Mouse (Mus musculus): ENCODE results near the gene Cnksr3. TPM values are rescaled to one million over a fixed set of nuclear protein-coding genes. Genes with fewer than 3 reads are reported as not detected.

The Cnksr3 gene
- total and polyA plus RNA-seq, 3 experiments = not detected

- Histone ChIP-seq H3K27me3 (ENCODE audit: control insufficient read depth in 1 of 2, insufficient read depth in 2 of 2, low read length in 2 of 2) (no peaks in the 10 kb centered on the region), H3K36me3 (ENCODE audit: control insufficient read depth in 1 of 2, insufficient read depth in 2 of 2, low read length in 2 of 2) (no peaks in the 10 kb centered on the region), H3K9ac (ENCODE audit: control insufficient read depth, low read depth, low read length, poor library complexity, severe bottlenecking) (no peak overlapping the region), H3K79me2 (ENCODE audit: control insufficient read depth, insufficient read depth, low read length, poor library complexity) (no peaks in the 10 kb centered on the region), H3K4me1 (ENCODE audit: control insufficient read depth in 1 of 2, insufficient read depth in 2 of 2, low read length in 2 of 2) (no peaks in the 10 kb centered on the region), H3K27ac (ENCODE audit: control insufficient read depth, low read depth, low read length) (no peak overlapping the region), H3K4me3 (ENCODE audit: control insufficient read depth in 1 of 2, insufficient read depth in 1 of 2, low read depth in 2 of 2, low read length in 2 of 2) (no peak overlapping the region), H3K9me3 (replicated peaks; ENCODE audit: insufficient read depth, low read length) (no peaks in the 10 kb centered on the region)
- TF ChIP-seq ELF1 (IDR thresholded peaks at IDR 0.05; ENCODE audit: low read depth, low read length) (no peak), UBTF (IDR thresholded peaks at IDR 0.05; ENCODE audit: borderline replicate concordance, insufficient read depth, low read depth, low read length) (no peak), MYB (IDR thresholded peaks at IDR 0.05; ENCODE audit: low read depth, low read length) (no peak), MAX (IDR thresholded peaks at IDR 0.05; ENCODE audit: low read length) (no peak), MXI1 (IDR thresholded peaks at IDR 0.05; ENCODE audit: low read depth, low read length) (no peak), MYC (IDR thresholded peaks at IDR 0.05; ENCODE audit: low read depth, low read length) (no peak)
- no peak for DNase-seq (ENCODE audit: low read depth, low spot score)
These were observed 94.3 kb downstream of the Cnksr3 start for GRCm38 (mm10) chr10:7117785-7118184.

DNA sequence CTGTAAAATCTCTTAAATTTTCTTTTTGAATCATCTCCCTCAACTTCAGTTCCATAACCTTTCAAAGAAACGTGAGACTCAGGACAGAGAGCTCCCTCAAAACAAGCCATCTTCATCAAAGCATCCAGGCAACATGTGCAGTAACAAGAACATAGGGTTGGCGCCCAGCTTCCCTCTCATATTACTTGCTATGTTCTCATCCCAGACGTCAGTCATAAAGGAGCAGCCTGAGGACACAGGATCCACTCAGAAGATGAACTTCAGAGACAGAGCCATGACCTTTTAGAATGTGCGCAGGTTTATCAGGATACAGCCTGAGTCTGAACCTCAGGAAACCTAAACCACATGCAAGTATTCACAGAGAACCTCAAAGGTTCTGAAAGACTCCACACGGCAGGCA is 97.2 kb downstream of the Cnksr3 start:
- Histone ChIP-seq H3K27ac (ENCODE audit: control insufficient read depth, low read depth, low read length) (no peak overlapping the region), H3K9me3 (replicated peaks; ENCODE audit: insufficient read depth, low read length) (no peaks in the 10 kb centered on the region), H3K27me3 (ENCODE audit: control insufficient read depth in 1 of 2, insufficient read depth in 2 of 2, low read length in 2 of 2) (no peaks in the 10 kb centered on the region), H3K36me3 (ENCODE audit: control insufficient read depth in 1 of 2, insufficient read depth in 2 of 2, low read length in 2 of 2) (no peaks in the 10 kb centered on the region), H3K9ac (ENCODE audit: control insufficient read depth, low read depth, low read length, poor library complexity, severe bottlenecking) (no peak overlapping the region), H3K79me2 (ENCODE audit: control insufficient read depth, insufficient read depth, low read length, poor library complexity) (no peaks in the 10 kb centered on the region), H3K4me3 (ENCODE audit: control insufficient read depth in 1 of 2, insufficient read depth in 1 of 2, low read depth in 2 of 2, low read length in 2 of 2) (no peak overlapping the region), H3K4me1 (ENCODE audit: control insufficient read depth in 1 of 2, insufficient read depth in 2 of 2, low read length in 2 of 2) (no peaks in the 10 kb centered on the region)
- TF ChIP-seq POLR2AphosphoS5 (IDR thresholded peaks at IDR 0.05; ENCODE audit: borderline replicate concordance, low read depth, low read length) (no peak), HCFC1 (IDR thresholded peaks at IDR 0.05; ENCODE audit: low read depth, low read length) (no peak), MYC (IDR thresholded peaks at IDR 0.05; ENCODE audit: low read depth, low read length) (no peak), MAZ (IDR thresholded peaks at IDR 0.05; ENCODE audit: low read depth, low read length) (no peak), MAX (IDR thresholded peaks at IDR 0.05; ENCODE audit: low read length) (no peak), JUND (IDR thresholded peaks at IDR 0.05; ENCODE audit: low read depth, low read length) (no peak), ETS1 (IDR thresholded peaks at IDR 0.05; ENCODE audit: low read depth, low read length) (no peak), RAD21 (IDR thresholded peaks at IDR 0.05; ENCODE audit: low read depth, low read length) (no peak), NELFE (IDR thresholded peaks at IDR 0.05; ENCODE audit: low read depth, low read length) (no peak), CHD2 (IDR thresholded peaks at IDR 0.05; ENCODE audit: low read length) (no peak)
- DNase-seq (ENCODE audit: low read depth, low spot score) = no peak

DNA sequence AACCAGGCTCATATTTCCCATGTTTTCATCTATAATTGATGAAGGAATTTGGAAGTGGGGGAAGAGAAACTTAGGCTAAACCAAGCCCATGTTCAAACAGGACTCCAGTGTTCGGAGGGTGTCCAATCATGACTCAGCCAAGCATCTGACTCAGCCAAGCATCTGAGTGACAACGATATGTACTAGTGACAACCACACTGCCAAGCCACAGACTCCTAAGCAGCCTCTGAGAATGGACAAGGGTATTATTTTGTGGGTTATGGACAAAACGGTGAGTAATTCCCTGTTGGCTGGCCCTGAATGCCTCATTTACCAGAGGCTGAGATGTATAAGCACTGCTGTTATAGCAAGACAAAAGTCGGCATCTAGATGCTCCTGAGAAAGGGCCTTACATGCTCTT is 98.3 kb downstream of the Cnksr3 start:
- Histone ChIP-seq H3K9me3 (replicated peaks; ENCODE audit: insufficient read depth, low read length) (no peaks in the 10 kb centered on the region), H3K4me1 (ENCODE audit: control insufficient read depth in 1 of 2, insufficient read depth in 2 of 2, low read length in 2 of 2) (no peaks in the 10 kb centered on the region), H3K4me3 (ENCODE audit: control insufficient read depth in 1 of 2, insufficient read depth in 1 of 2, low read depth in 2 of 2, low read length in 2 of 2) (no peak overlapping the region), H3K27me3 (ENCODE audit: control insufficient read depth in 1 of 2, insufficient read depth in 2 of 2, low read length in 2 of 2) (no peaks in the 10 kb centered on the region), H3K27ac (ENCODE audit: control insufficient read depth, low read depth, low read length) (no peak overlapping the region), H3K36me3 (ENCODE audit: control insufficient read depth in 1 of 2, insufficient read depth in 2 of 2, low read length in 2 of 2) (no peaks in the 10 kb centered on the region), H3K9ac (ENCODE audit: control insufficient read depth, low read depth, low read length, poor library complexity, severe bottlenecking) (no peak overlapping the region), H3K79me2 (ENCODE audit: control insufficient read depth, insufficient read depth, low read length, poor library complexity) (no peaks in the 10 kb centered on the region)
- TF ChIP-seq MEF2A (IDR thresholded peaks at IDR 0.05; ENCODE audit: extremely low read depth, insufficient replicate concordance, low read depth, low read length, poor library complexity, severe bottlenecking) (no peak), TBP (IDR thresholded peaks at IDR 0.05; ENCODE audit: low read depth, low read length) (no peak), CHD1 (IDR thresholded peaks at IDR 0.05; ENCODE audit: low read depth, low read length) (no peak), POLR2AphosphoS5 (IDR thresholded peaks at IDR 0.05; ENCODE audit: borderline replicate concordance, low read depth, low read length) (no peak)
- DNase-seq (ENCODE audit: low read depth, low spot score) = no peak

Data from MEL (cell line).